Mouse (Mus musculus) cortical plate, adult 2 months (tissue): ENCODE results near the gene Sprr2a3.
"Not testable (repeated sequence)": the region's sequence is repeated elsewhere in the genome, so short reads cannot be mapped to it uniquely, and the experiment has no call there.

Experiments
- CTCF ChIP-seq: fragments of 200-500 bp; IDR thresholded peaks from 2 replicates; pipeline ENCODE4 v1.5.1; 2011; ENCODE audit warnings: mild to moderate bottlenecking, control low read depth, low read length; ENCODE audit not compliant: insufficient read depth; ENCODE audit errors: extremely low read depth
- POLR2A ChIP-seq: fragments of 200-500 bp; IDR thresholded peaks from 2 replicates; pipeline ENCODE4 v1.6.1; 2011; ENCODE audit warnings: mild to moderate bottlenecking, low read length, control low read depth; ENCODE audit not compliant: insufficient read depth; ENCODE audit errors: extremely low read depth

DNA sequence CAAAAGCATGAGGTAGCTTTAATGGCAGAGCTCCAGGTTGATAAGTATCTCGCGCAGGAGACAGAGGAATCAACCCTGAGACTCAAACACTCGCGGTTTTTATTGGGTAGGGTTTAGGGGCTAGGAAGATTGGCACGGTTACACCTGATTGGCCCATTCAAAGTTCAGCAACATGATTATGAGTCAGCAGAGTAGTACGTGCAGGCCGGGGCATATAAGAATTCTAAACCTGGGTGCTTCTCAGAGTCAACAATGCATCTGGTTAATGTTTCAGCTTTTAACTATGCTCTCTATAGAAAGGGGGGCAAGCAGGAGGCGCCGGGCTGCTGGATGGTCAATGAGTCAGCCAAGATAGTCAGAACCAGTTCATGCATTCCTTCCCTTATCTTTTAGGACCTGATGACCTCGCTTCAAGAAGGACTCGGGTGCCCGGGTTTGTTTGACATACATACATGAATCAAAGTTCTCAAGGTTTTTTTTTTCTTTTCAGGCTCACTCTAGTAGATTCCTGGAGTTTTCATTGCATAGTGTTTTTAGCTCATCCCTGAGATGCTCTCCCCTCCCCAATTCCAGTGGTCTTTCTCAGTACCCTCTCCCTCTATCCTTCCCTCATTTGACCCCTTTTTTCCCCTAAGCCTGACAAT lies 4.1 kb upstream of the Sprr2a3 start:
- TF ChIP-seq POLR2A, CTCF: not testable (repeated sequence)
